Mouse (Mus musculus) MEL (cell line): ENCODE results near the gene Ino80. TPM values are rescaled to one million over a fixed set of nuclear protein-coding genes. Genes with fewer than 3 reads are reported as not detected.

Source experiments
- DNase-seq: peaks from one replicate; pipeline ENCODE4 v3.0.0; 2011; ENCODE audit warnings: low read depth, low spot score
- H3K27ac ChIP-seq: 2 replicates; pipeline ENCODE4 v1.5.1; 2012; ENCODE audit warnings: low read depth, mild to moderate bottlenecking, control low read depth, low read length, moderate library complexity; ENCODE audit not compliant: control insufficient read depth
- H3K27me3 ChIP-seq, 2 experiments: fragments of 150-350 bp in 1 of 2; sonication (generic) in 1 of 2; 2 replicates each; pipeline ENCODE4 v1.6.1; 2012; ENCODE audit warnings: low read length in 2 of 2, mild to moderate bottlenecking in 2 of 2, improper control_type of control experiment in 1 of 2, moderate library complexity in 1 of 2; ENCODE audit not compliant: insufficient read depth in 2 of 2, control insufficient read depth in 1 of 2
- H3K36me3 ChIP-seq, 2 experiments: 2 replicates each; pipeline ENCODE4 v1.6.1; 2012 to 2014; ENCODE audit warnings: low read length in 2 of 2, improper control_type of control experiment in 1 of 2, inconsistent platforms in 1 of 2, mild to moderate bottlenecking in 1 of 2; ENCODE audit not compliant: insufficient read depth in 2 of 2, control insufficient read depth in 1 of 2
- H3K4me1 ChIP-seq, 2 experiments: fragments of 150-350 bp in 1 of 2; sonication (generic) in 1 of 2; 2 replicates each; pipeline ENCODE4 v1.6.1; 2012; ENCODE audit warnings: low read length in 2 of 2, improper control_type of control experiment in 1 of 2, mild to moderate bottlenecking in 1 of 2; ENCODE audit not compliant: insufficient read depth in 2 of 2, control insufficient read depth in 1 of 2
- H3K4me3 ChIP-seq, 2 experiments: fragments of 150-350 bp in 1 of 2; sonication (generic) in 1 of 2; 2 replicates each; pipeline ENCODE4 v1.5.1; 2012; ENCODE audit warnings: low read depth in 2 of 2, low read length in 2 of 2, mild to moderate bottlenecking in 2 of 2, moderate library complexity in 2 of 2, control low read depth in 1 of 2, improper control_type of control experiment in 1 of 2; ENCODE audit not compliant: control insufficient read depth in 1 of 2, insufficient read depth in 1 of 2
- H3K79me2 ChIP-seq: 2 replicates; pipeline ENCODE4 v1.6.1; 2012; ENCODE audit warnings: mild to moderate bottlenecking, low read length, moderate library complexity; ENCODE audit not compliant: control insufficient read depth, poor library complexity, insufficient read depth
- H3K9ac ChIP-seq: 2 replicates; pipeline ENCODE4 v1.6.1; 2012; ENCODE audit warnings: low read depth, mild to moderate bottlenecking, control low read depth, low read length, moderate library complexity; ENCODE audit not compliant: control insufficient read depth, poor library complexity, severe bottlenecking
- H3K9me3 ChIP-seq: fragments of 150-350 bp; sonication (generic); replicated peaks from 2 replicates; pipeline ENCODE4 v1.6.1; 2012; ENCODE audit warnings: mild to moderate bottlenecking, low read length, improper control_type of control experiment, moderate library complexity; ENCODE audit not compliant: insufficient read depth
- E2F4 ChIP-seq: IDR thresholded peaks from 2 replicates; pipeline ENCODE4 v1.6.1; 2011; ENCODE audit warnings: low read depth, low read length, improper control_type of control experiment, borderline replicate concordance
- ELF1 ChIP-seq: IDR thresholded peaks from 2 replicates; pipeline ENCODE4 v1.6.1; 2014; ENCODE audit warnings: low read depth, mild to moderate bottlenecking, inconsistent platforms, low read length, improper control_type of control experiment, moderate library complexity
- EP300 ChIP-seq, 2 experiments: IDR thresholded peaks; 2 replicates each; pipeline ENCODE4 v1.6.1; 2011; ENCODE audit warnings: improper control_type of control experiment in 2 of 2, low read length in 2 of 2, low read depth in 1 of 2, mild to moderate bottlenecking in 1 of 2
- ETS1 ChIP-seq: IDR thresholded peaks from 2 replicates; pipeline ENCODE4 v1.6.1; 2012; ENCODE audit warnings: low read depth, mild to moderate bottlenecking, inconsistent platforms, low read length, improper control_type of control experiment, moderate library complexity
- GATA1 ChIP-seq: IDR thresholded peaks from 2 replicates; pipeline ENCODE4 v1.6.1; 2011; ENCODE audit warnings: low read depth, low read length, improper control_type of control experiment
- HCFC1 ChIP-seq: IDR thresholded peaks from 2 replicates; pipeline ENCODE4 v1.6.1; 2012; ENCODE audit warnings: low read depth, mild to moderate bottlenecking, inconsistent platforms, low read length, improper control_type of control experiment, moderate library complexity
- JUND ChIP-seq: IDR thresholded peaks from 2 replicates; pipeline ENCODE4 v1.6.1; 2011; ENCODE audit warnings: low read depth, mild to moderate bottlenecking, improper control_type of control experiment, low read length
- KAT2A ChIP-seq: conservative IDR thresholded peaks from 2 replicates; pipeline ENCODE4 v1.6.1; 2012; ENCODE audit warnings: low read depth, low read length, improper control_type of control experiment, inconsistent platforms
- MAZ ChIP-seq: IDR thresholded peaks from 2 replicates; pipeline ENCODE4 v1.6.1; 2012; ENCODE audit warnings: low read depth, mild to moderate bottlenecking, inconsistent platforms, low read length, improper control_type of control experiment
- MYC ChIP-seq: IDR thresholded peaks from 2 replicates; pipeline ENCODE4 v1.6.1; 2011; ENCODE audit warnings: low read depth, mild to moderate bottlenecking, low read length, improper control_type of control experiment, moderate library complexity
- NRF1 ChIP-seq: IDR thresholded peaks from 2 replicates; pipeline ENCODE4 v1.6.1; 2014; ENCODE audit warnings: low read depth, mild to moderate bottlenecking, inconsistent platforms, low read length, improper control_type of control experiment, moderate library complexity; ENCODE audit not compliant: poor library complexity, insufficient read depth, severe bottlenecking
- POLR2A ChIP-seq, 2 experiments: IDR thresholded peaks; 2 replicates each; pipeline ENCODE4 v1.6.1; 2011 to 2012; ENCODE audit warnings: low read length in 2 of 2, mild to moderate bottlenecking in 2 of 2, control low read depth in 1 of 2, improper control_type of control experiment in 1 of 2, low read depth in 1 of 2, moderate library complexity in 1 of 2; ENCODE audit not compliant: control insufficient read depth in 1 of 2, insufficient read depth in 1 of 2, poor library complexity in 1 of 2
- POLR2AphosphoS2 ChIP-seq: IDR thresholded peaks from 2 replicates; pipeline ENCODE4 v1.6.1; 2011; ENCODE audit warnings: low read length, improper control_type of control experiment
- POLR2AphosphoS5 ChIP-seq: IDR thresholded peaks from 2 replicates; pipeline ENCODE4 v1.6.1; 2012; ENCODE audit warnings: low read depth, borderline replicate concordance, mild to moderate bottlenecking, inconsistent platforms, low read length, moderate library complexity, mixed read lengths
- TBP ChIP-seq: IDR thresholded peaks from 2 replicates; pipeline ENCODE4 v1.8.0; 2011; ENCODE audit warnings: low read depth, low read length, improper control_type of control experiment
- TCF12 ChIP-seq: IDR thresholded peaks from 2 replicates; pipeline ENCODE4 v1.6.1; 2014; ENCODE audit warnings: low read depth, mild to moderate bottlenecking, inconsistent platforms, low read length, improper control_type of control experiment, moderate library complexity
- UBTF ChIP-seq: IDR thresholded peaks from 2 replicates; pipeline ENCODE4 v1.6.1; 2012; ENCODE audit warnings: low read depth, mild to moderate bottlenecking, inconsistent platforms, low read length, improper control_type of control experiment, moderate library complexity, borderline replicate concordance; ENCODE audit not compliant: insufficient read depth
- ZKSCAN1 ChIP-seq: IDR thresholded peaks from 2 replicates; pipeline ENCODE4 v1.6.1; 2012; ENCODE audit warnings: low read depth, mild to moderate bottlenecking, inconsistent platforms, low read length, improper control_type of control experiment, moderate library complexity
- polyA plus RNA-seq, 2 experiments: library from polyadenylated mRNA; stranded (reverse) in 1 of 2; unstranded in 1 of 2; fragments of >175 nt in 1 of 2; fragments of >200 nt in 1 of 2; gene quantifications; 2 replicates each; pipeline versions ENCODE4 v1.2.1 to v1.2.4; 2012; ENCODE audit warnings: low replicate concordance in 2 of 2, low read depth in 1 of 2; ENCODE audit not compliant: insufficient read length in 2 of 2, insufficient read depth in 1 of 2, missing spikeins in 1 of 2
- total RNA-seq: library from RNA; depleted of rRNA; stranded (reverse); fragments of 300-350 nt; gene quantifications from 2 replicates; pipeline ENCODE4 v1.2.3, GENCODE M21; 2012

Gene Ino80
- total and polyA plus RNA-seq, 3 experiments = 13.9 to 37.9 (median 23.1) TPM

DNA sequence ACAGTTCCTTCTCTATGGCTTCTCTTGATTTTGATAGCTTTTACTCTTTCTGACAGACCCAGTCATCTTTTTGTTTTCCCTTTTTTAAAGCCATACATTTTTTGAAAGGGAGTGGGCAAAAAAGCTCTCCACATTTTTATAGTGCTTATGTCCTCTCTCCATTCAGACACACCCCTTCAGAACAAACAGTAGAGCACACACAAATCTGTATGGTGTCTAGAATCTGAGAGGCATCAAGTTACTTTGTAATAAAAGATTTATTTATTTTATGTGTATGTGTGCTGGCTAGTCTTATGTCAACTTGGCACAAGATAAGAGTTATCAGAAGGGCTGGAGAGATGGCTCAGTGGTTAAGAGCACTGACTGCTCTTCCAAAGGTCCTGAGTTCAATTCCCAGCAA lies 68.8 kb downstream of the Ino80 start:
- Histone ChIP-seq H3K36me3 (peaks cover 0 to 34% of the 10 kb centered on the region in 2 experiments; a peak in 2 of 4 replicates), H3K79me2 (no peaks in the 10 kb centered on the region; the same call in 1 of the 2 replicates)
- TF ChIP-seq POLR2AphosphoS2 (no peak), EP300 (IDR thresholded peaks at IDR 0.05; ENCODE audit: low read depth in 1 of 2, low read length in 2 of 2) (no peak), MAZ (no peak), ZKSCAN1 (no peak)
- TF ChIP-seq, all 39 proteins: peak for 0
- no peak for DNase-seq
- Histone ChIP-seq H3K4me3 (no peak overlapping the region), H3K4me1 (no peaks in the 10 kb centered on the region), H3K9me3 (no peaks in the 10 kb centered on the region), H3K9ac (no peak overlapping the region), H3K27me3 (no peaks in the 10 kb centered on the region), H3K27ac (no peak overlapping the region)

DNA sequence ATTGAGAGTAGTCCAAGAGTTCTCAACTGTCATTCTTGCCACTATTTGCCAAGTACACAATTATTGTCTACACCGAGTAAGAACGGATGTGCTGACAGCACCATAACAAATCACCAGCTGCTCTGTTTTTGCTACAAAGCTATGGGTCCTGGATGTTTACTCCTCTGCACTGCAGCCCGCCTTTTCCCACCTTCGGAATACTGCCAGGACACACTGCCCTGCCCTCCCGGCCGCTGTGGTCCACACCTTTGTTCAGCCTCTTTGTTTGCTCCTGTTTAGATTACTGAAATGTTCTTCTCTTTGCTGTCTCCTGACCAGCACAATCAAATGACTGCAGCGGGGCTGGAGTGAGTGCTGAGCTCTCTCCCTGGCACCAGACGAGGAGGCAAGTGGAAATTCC lies 69.2 kb downstream of the Ino80 start:
- H3K27me3 ChIP-seq = no peaks in the 10 kb centered on the region
- DNase-seq = no peak
- no peak overlapping the region for H3K9ac ChIP-seq
- no peaks in the 10 kb centered on the region for H3K9me3 ChIP-seq
- no peak for TF ChIP-seq EP300 (IDR thresholded peaks at IDR 0.05; ENCODE audit: low read depth in 1 of 2, low read length in 2 of 2)
- H3K4me3 ChIP-seq = no peak overlapping the region
- H3K36me3 ChIP-seq = peaks cover 0 to 34% of the 10 kb centered on the region in 2 experiments; a peak in 2 of 4 replicates
- H3K4me1 ChIP-seq = no peaks in the 10 kb centered on the region
- no peaks in the 10 kb centered on the region; the same call in 1 of the 2 replicates for H3K79me2 ChIP-seq
- no peak overlapping the region for H3K27ac ChIP-seq

DNA sequence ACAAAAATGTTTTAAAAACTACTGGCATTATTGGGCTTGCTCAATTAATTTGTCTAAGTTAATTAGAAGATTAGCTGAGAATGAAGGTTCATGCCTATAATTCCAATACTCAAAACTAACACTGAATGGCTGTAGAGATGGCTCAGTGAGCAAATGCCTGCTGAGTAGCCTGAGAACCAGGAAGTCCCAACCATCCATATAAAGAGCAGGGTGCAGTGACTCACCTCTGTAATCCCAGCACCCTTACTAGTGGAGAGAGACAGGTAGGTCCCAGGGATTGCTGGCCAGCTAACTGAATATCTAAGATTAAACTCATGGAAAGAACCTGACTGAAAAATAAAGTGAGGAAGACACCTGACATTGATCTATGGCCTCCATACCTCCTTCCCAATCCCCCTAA lies 78.2 kb downstream of the Ino80 start:
- peaks cover 0 to 17% of the 10 kb centered on the region in 2 experiments; a peak in 2 of 4 replicates for H3K36me3 ChIP-seq
- H3K9me3 ChIP-seq = no peaks in the 10 kb centered on the region
- no peak overlapping the region for H3K9ac ChIP-seq
- H3K4me3 ChIP-seq = no peak overlapping the region
- H3K27me3 ChIP-seq = no peaks in the 10 kb centered on the region
- no peaks in the 10 kb centered on the region for H3K79me2 ChIP-seq
- TF ChIP-seq ELF1 = no peak
- TF ChIP-seq POLR2AphosphoS2 = no peak
- TF ChIP-seq POLR2A (IDR thresholded peaks at IDR 0.05; ENCODE audit: control insufficient read depth in 1 of 2, insufficient read depth in 1 of 2, low read depth in 1 of 2, low read length in 2 of 2, poor library complexity in 1 of 2) = no peak
- TF ChIP-seq UBTF = no peak
- TF ChIP-seq MYC = no peak
- TF ChIP-seq GATA1 = no peak
- TF ChIP-seq JUND = no peak
- TF ChIP-seq TBP = no peak
- TF ChIP-seq POLR2AphosphoS5 = no peak
- TF ChIP-seq KAT2A = no peak
- TF ChIP-seq ETS1 = no peak
- TF ChIP-seq HCFC1 = no peak
- no peak for TF ChIP-seq NRF1
- TF ChIP-seq TCF12 = no peak
- no peak for TF ChIP-seq E2F4
- H3K27ac ChIP-seq = no peak overlapping the region
- DNase-seq = no peak
- H3K4me1 ChIP-seq = no peaks in the 10 kb centered on the region
